13 mouse cellular contexts compared by ENCODE assay signal in genomic region chr10:109188761-109189503, GRCm38 (mm10).
A peak's percentile ranks its signal among the peaks of the same experiment; 100 is the strongest.
DNase-seq lines count a peak whose midpoint lies in the region; ATAC-seq and TF ChIP-seq lines count a peak whose summit lies in the region.
"Had no signal": no experiment of that assay in that cellular context is flagged by ENCODE, and none has a peak within 500 bp of the region (broad histone marks: within the 10 kb centered on the region; RNA-seq: fewer than 3 reads in every experiment).

No protein-coding gene starts in this region.

- no peaks in the 10 kb centered on the region for H3K4me1 ChIP-seq in forebrain, embryonic 15.5 days
- H3K4me1 ChIP-seq in forebrain, embryonic 10.5 days, result no peaks in the 10 kb centered on the region
- 0 out of 2 replicates have a peak, but pooled peaks cover 3% of the 10 kb centered on the region for H3K4me1 ChIP-seq in forebrain, postnatal 0 days (ENCODE audit: insufficient read depth)
- no peaks in the 10 kb centered on the region for H3K4me1 ChIP-seq in hindbrain, embryonic 14.5 days (replicated peaks; ENCODE audit: control insufficient read depth, insufficient read depth, low read length)
- H3K4me1 ChIP-seq: midbrain, embryonic 12.5 days had no signal

- peak overlapping the region; percentile 65 for H3K27ac ChIP-seq in forebrain, embryonic 15.5 days (replicated peaks)
- H3K27ac ChIP-seq in forebrain, embryonic 10.5 days, result no peak overlapping the region
- no peak overlapping the region for H3K27ac ChIP-seq in forebrain, postnatal 0 days (ENCODE audit: low read depth, low read length)
- no peak overlapping the region for H3K27ac ChIP-seq in hindbrain, embryonic 14.5 days
- H3K27ac ChIP-seq: midbrain, embryonic 12.5 days had no signal

- H3K36me3 ChIP-seq in forebrain, embryonic 15.5 days, result no peaks in the 10 kb centered on the region
- H3K36me3 ChIP-seq in forebrain, embryonic 10.5 days (replicated peaks), result no peaks in the 10 kb centered on the region
- no peaks in the 10 kb centered on the region for H3K36me3 ChIP-seq in forebrain, postnatal 0 days (ENCODE audit: insufficient read depth)
- no peaks in the 10 kb centered on the region for H3K36me3 ChIP-seq in hindbrain, embryonic 14.5 days (replicated peaks; ENCODE audit: control insufficient read depth, insufficient read depth)
- H3K36me3 ChIP-seq: G1E; midbrain, embryonic 12.5 days had no signal

- TF ChIP-seq CTCF in forebrain, postnatal 0 days (IDR thresholded peaks at IDR 0.05; ENCODE audit: low read depth), result no peak

- no peak for DNase-seq in forebrain, embryonic 10.5 days (ENCODE audit: extremely low spot score, low spot score)
- peak; percentile 29 to 53 for DNase-seq in right cerebral cortex, postnatal 10 days (ENCODE audit: low spot score in 2 of 2)
- DNase-seq in right cerebral cortex, postnatal 14 days, result no peak
- peak; percentile 66 for DNase-seq in forebrain, postnatal 0 days
- DNase-seq in adrenal gland, postnatal 36 days, result no peak
- no peak for DNase-seq in embryo, embryonic 11 days
- no peak for DNase-seq in hindbrain, embryonic 14.5 days (ENCODE audit: low spot score)
- DNase-seq: kidney, adult 9 months; thymus, adult 18-20 months had no signal

- no peak overlapping the region for H3K9ac ChIP-seq in forebrain, embryonic 15.5 days (replicated peaks)
- no peak overlapping the region for H3K9ac ChIP-seq in forebrain, postnatal 0 days
- no peak overlapping the region for H3K9ac ChIP-seq in hindbrain, embryonic 14.5 days
- H3K9ac ChIP-seq: midbrain, embryonic 12.5 days had no signal

- 61% methylated on average over 8 of the region's 8 CpGs for WGBS in forebrain, embryonic 15.5 days
- WGBS in forebrain, embryonic 10.5 days, result 86% methylated on average over 8 of the region's 8 CpGs
- 50% methylated on average over 8 of the region's 8 CpGs for WGBS in forebrain, postnatal 0 days
- 75% methylated on average over 8 of the region's 8 CpGs for WGBS in hindbrain, embryonic 14.5 days

- no peak overlapping the region for H3K4me2 ChIP-seq in forebrain, embryonic 15.5 days (replicated peaks)
- no peak overlapping the region for H3K4me2 ChIP-seq in forebrain, postnatal 0 days (ENCODE audit: low read depth)
- H3K4me2 ChIP-seq in hindbrain, embryonic 14.5 days (replicated peaks), result no peak overlapping the region
- H3K4me2 ChIP-seq: midbrain, embryonic 12.5 days had no signal

- H3K4me3 ChIP-seq in forebrain, embryonic 15.5 days, result no peak overlapping the region
- H3K4me3 ChIP-seq in forebrain, embryonic 10.5 days, result no peak overlapping the region
- H3K4me3 ChIP-seq in forebrain, postnatal 0 days (ENCODE audit: low read depth, low read length), result no peak overlapping the region
- H3K4me3 ChIP-seq in hindbrain, embryonic 14.5 days (replicated peaks; ENCODE audit: low read length), result no peak overlapping the region
- H3K4me3 ChIP-seq: midbrain, embryonic 12.5 days had no signal

- ATAC-seq in forebrain, embryonic 15.5 days (replicated peaks), result peak; percentile 67; the same call in 1 of the 2 replicates
- peak; percentile 71; the same call in 1 of the 2 replicates for ATAC-seq in forebrain, postnatal 0 days
- ATAC-seq in hindbrain, embryonic 14.5 days (ENCODE audit: low FRiP score), result no peak
- ATAC-seq: hindbrain, embryonic 16.5 days had no signal

- H3K9me3 ChIP-seq in forebrain, embryonic 15.5 days, result no peaks in the 10 kb centered on the region
- no peaks in the 10 kb centered on the region for H3K9me3 ChIP-seq in forebrain, embryonic 10.5 days
- no peaks in the 10 kb centered on the region for H3K9me3 ChIP-seq in forebrain, postnatal 0 days (ENCODE audit: low read length)
- H3K9me3 ChIP-seq in hindbrain, embryonic 14.5 days (ENCODE audit: control insufficient read depth, low read length), result no peaks in the 10 kb centered on the region
- H3K9me3 ChIP-seq: midbrain, embryonic 12.5 days had no signal

- H3K27me3 ChIP-seq in forebrain, embryonic 15.5 days, result no peaks in the 10 kb centered on the region
- H3K27me3 ChIP-seq in forebrain, embryonic 10.5 days (ENCODE audit: poor library complexity, severe bottlenecking), result no peaks in the 10 kb centered on the region
- H3K27me3 ChIP-seq in forebrain, postnatal 0 days (ENCODE audit: insufficient read depth, low read length), result no peaks in the 10 kb centered on the region
- H3K27me3 ChIP-seq in hindbrain, embryonic 14.5 days (ENCODE audit: control insufficient read depth, insufficient read depth, low read length), result no peaks in the 10 kb centered on the region
- H3K27me3 ChIP-seq: midbrain, embryonic 12.5 days had no signal

Comparison
In these comparisons a context has a peak if more than half of its experiments do, and no peak if none do; other contexts are left out.
1. DNase-seq: peak in right cerebral cortex, postnatal 10 days (2 of 2) and forebrain, postnatal 0 days (single experiment); none in forebrain, embryonic 10.5 days (single experiment), right cerebral cortex, postnatal 14 days (single experiment), adrenal gland, postnatal 36 days (0 of 2), embryo, embryonic 11 days (single experiment) and hindbrain, embryonic 14.5 days (single experiment).